In genomic region chr3:60472011-60472680, GRCm38 (mm10) we compare ENCODE assay signal across 14 mouse cellular contexts. TPM values are rescaled to one million over a fixed set of nuclear protein-coding genes. Genes with fewer than 3 reads are reported as not detected.
DNase-seq lines count a peak whose midpoint lies in the region; ATAC-seq and TF ChIP-seq lines count a peak whose summit lies in the region.
"Had no signal": no experiment of that assay in that cellular context is flagged by ENCODE, and none has a peak within 500 bp of the region (broad histone marks: within the 10 kb centered on the region; RNA-seq: fewer than 3 reads in every experiment).

No protein-coding gene starts in this region.

- DNase-seq in liver, embryonic 11.5 days (ENCODE audit: low spot score): no peak
- DNase-seq in liver: no peak
- DNase-seq in hindbrain, embryonic 14.5 days (ENCODE audit: low spot score): no peak
- no peak for DNase-seq in ovary, postnatal 36 days (ENCODE audit: low spot score)
- DNase-seq in layer of hippocampus, postnatal 25 days (ENCODE audit: extremely low spot score in 1 of 2, low spot score in 1 of 2): no peak
- DNase-seq: heart, adult 18-20 months; kidney, adult 9 months; layer of hippocampus, adult 9-11 months had no signal

- H3K4me2 ChIP-seq in liver, embryonic 11.5 days: peak overlapping the region; percentile 57
- peak overlapping the region; percentile 38 for H3K4me2 ChIP-seq in myocyte (ENCODE audit: low read depth)
- no peak overlapping the region for H3K4me2 ChIP-seq in hindbrain, embryonic 14.5 days (replicated peaks)
- H3K4me2 ChIP-seq: embryonic facial prominence, embryonic 15.5 days; limb, embryonic 13.5 days had no signal

- H3K36me3 ChIP-seq in liver, embryonic 11.5 days (ENCODE audit: control insufficient read depth, insufficient read depth, low read length): no peaks in the 10 kb centered on the region
- no peaks in the 10 kb centered on the region for H3K36me3 ChIP-seq in myocyte (ENCODE audit: control insufficient read depth, insufficient read depth)
- H3K36me3 ChIP-seq in hindbrain, embryonic 14.5 days (replicated peaks; ENCODE audit: control insufficient read depth, insufficient read depth): no peaks in the 10 kb centered on the region
- H3K36me3 ChIP-seq: embryonic facial prominence, embryonic 15.5 days; hindbrain, embryonic 10.5 days; limb, embryonic 13.5 days had no signal

- H3K4me1 ChIP-seq in liver, embryonic 11.5 days (replicated peaks; ENCODE audit: control insufficient read depth, insufficient read depth, low read length): peaks cover 5% of the 10 kb centered on the region; the same call in 1 of the 2 replicates
- H3K4me1 ChIP-seq in bone marrow, adult 2 months (ENCODE audit: control insufficient read depth, insufficient read depth, low read length): no peaks in the 10 kb centered on the region; the same call in 1 of the 2 replicates
- H3K4me1 ChIP-seq in hindbrain, embryonic 14.5 days (replicated peaks; ENCODE audit: control insufficient read depth, insufficient read depth, low read length): no peaks in the 10 kb centered on the region
- H3K4me1 ChIP-seq: embryonic facial prominence, embryonic 15.5 days; hindbrain, embryonic 10.5 days; limb, embryonic 13.5 days had no signal

- peak overlapping the region; percentile 96 for H3K27ac ChIP-seq in liver, embryonic 11.5 days (ENCODE audit: low read depth, low read length)
- no peak overlapping the region for H3K27ac ChIP-seq in bone marrow, adult 2 months (ENCODE audit: control insufficient read depth, insufficient read depth, low read depth, low read length, poor library complexity)
- no peak overlapping the region for H3K27ac ChIP-seq in hindbrain, embryonic 14.5 days
- H3K27ac ChIP-seq: embryonic facial prominence, embryonic 15.5 days; hindbrain, embryonic 10.5 days; limb, embryonic 13.5 days had no signal

- no peaks in the 10 kb centered on the region for H3K9me3 ChIP-seq in liver, embryonic 11.5 days (ENCODE audit: control insufficient read depth, low read length)
- no peaks in the 10 kb centered on the region for H3K9me3 ChIP-seq in hindbrain, embryonic 14.5 days (ENCODE audit: control insufficient read depth, low read length)
- H3K9me3 ChIP-seq: embryonic facial prominence, embryonic 15.5 days; hindbrain, embryonic 10.5 days; limb, embryonic 13.5 days had no signal

- H3ac ChIP-seq in myocyte (ENCODE audit: control insufficient read depth, insufficient read length): no peak overlapping the region

- no peaks in the 10 kb centered on the region for H3K79me2 ChIP-seq in myocyte (ENCODE audit: control insufficient read depth, insufficient read depth)

- WGBS in liver, embryonic 11.5 days: 62% methylated on average over 2 of the region's 2 CpGs
- 9% methylated on average over 2 of the region's 2 CpGs for WGBS in bone marrow, adult 2 months
- 94% methylated on average over 2 of the region's 2 CpGs for WGBS in hindbrain, embryonic 14.5 days

- no peak for TF ChIP-seq POLR2A in bone marrow, adult 2 months (IDR thresholded peaks at IDR 0.05; ENCODE audit: borderline replicate concordance, control insufficient read depth, low read depth, low read length)
- TF ChIP-seq POLR2A in myocyte (IDR thresholded peaks at IDR 0.05; ENCODE audit: insufficient read length, low read depth): no peak

- peak overlapping the region; percentile 55 for H3K9ac ChIP-seq in liver, embryonic 11.5 days (ENCODE audit: low read depth, low read length)
- no peak overlapping the region for H3K9ac ChIP-seq in hindbrain, embryonic 14.5 days
- H3K9ac ChIP-seq: embryonic facial prominence, embryonic 15.5 days; limb, embryonic 13.5 days had no signal

- peak; percentile 86 for ATAC-seq in liver, embryonic 11.5 days (replicated peaks; ENCODE audit: low FRiP score)
- ATAC-seq in inflammation-experienced regulatory T-cells, adult 6 months: peak; percentile 26
- no peak for ATAC-seq in hindbrain, embryonic 14.5 days (ENCODE audit: low FRiP score)

- TF ChIP-seq CTCF in bone marrow, adult 2 months (IDR thresholded peaks at IDR 0.05; ENCODE audit: control insufficient read depth, insufficient read depth, low read length): no peak

- no peaks in the 10 kb centered on the region for H3K27me3 ChIP-seq in liver, embryonic 11.5 days (replicated peaks; ENCODE audit: control insufficient read depth, insufficient read depth, low read length)
- no peaks in the 10 kb centered on the region for H3K27me3 ChIP-seq in myocyte (ENCODE audit: control insufficient read depth, insufficient read depth, insufficient read length)
- H3K27me3 ChIP-seq in hindbrain, embryonic 14.5 days (ENCODE audit: control insufficient read depth, insufficient read depth, low read length): no peaks in the 10 kb centered on the region
- H3K27me3 ChIP-seq: embryonic facial prominence, embryonic 15.5 days; limb, embryonic 13.5 days had no signal

- H3K4me3 ChIP-seq in liver, embryonic 11.5 days (ENCODE audit: low read depth, low read length): peak overlapping the region; percentile 39
- H3K4me3 ChIP-seq in bone marrow, adult 2 months (replicated peaks; ENCODE audit: control insufficient read depth, low read depth, low read length): peak overlapping the region; percentile 13
- no peak overlapping the region for H3K4me3 ChIP-seq in myocyte
- no peak overlapping the region for H3K4me3 ChIP-seq in hindbrain, embryonic 14.5 days (replicated peaks; ENCODE audit: low read length)
- H3K4me3 ChIP-seq: embryonic facial prominence, embryonic 15.5 days; hindbrain, embryonic 10.5 days; limb, embryonic 13.5 days had no signal

TF ChIP-seq in myocyte, 11 proteins besides CTCF, POLR2A, EP300 and RAD21:
- TF ChIP-seq USF1 (IDR thresholded peaks at IDR 0.05; ENCODE audit: low read depth) (no peak), TCF3 (IDR thresholded peaks at IDR 0.05; ENCODE audit: insufficient read length, low read depth) (no peak), REST (IDR thresholded peaks at IDR 0.05; ENCODE audit: insufficient read depth, insufficient read length) (no peak), SRF (IDR thresholded peaks at IDR 0.05; ENCODE audit: control insufficient read depth, insufficient read length, low read depth) (no peak), MYOD1 (IDR thresholded peaks at IDR 0.05; ENCODE audit: control insufficient read depth in 1 of 3, insufficient read length in 2 of 3, low read depth in 2 of 3) (no peak), TCF12 (IDR thresholded peaks at IDR 0.05; ENCODE audit: insufficient read depth, poor library complexity, severe bottlenecking) (no peak)

RNA-seq across cellular contexts. Expression of gene Mbnl1, which starts 0.5 kb away (rescaled TPM):
- 242 and 268 TPM in 2 replicates for polyA plus RNA-seq in liver, embryonic 11.5 days (2014; fragmentation: Nextera tagmentation; extraction: Ambion mirVana)
- 76.6 and 131 TPM in 2 replicates for polyA plus RNA-seq in bone marrow, adult 2 months (2011; ENCODE audit: insufficient read depth, insufficient read length, low replicate concordance, missing spikeins)
- 100 to 1,000 TPM; 763 to 996 (median 829) TPM for polyA plus RNA-seq in inflammation-experienced regulatory T-cells, adult 6 months (2017; shearing (Covaris generic))
- 24.7 TPM for polyA plus RNA-seq in myocyte (2012; fragmentation: generic; extraction: Trizol)
- polyA plus RNA-seq in hindbrain, embryonic 14.5 days (2014; fragmentation: Nextera tagmentation; extraction: Ambion mirVana): 63.2 TPM in 2 replicates
- total RNA-seq in layer of hippocampus, postnatal 25 days (2021): 100 to 1,000 TPM; 113 to 125 TPM

Comparison
In these comparisons a context has a peak if more than half of its experiments do, and no peak if none do; other contexts are left out.
1. H3K4me3 ChIP-seq: peak in liver, embryonic 11.5 days (single experiment) and bone marrow, adult 2 months (single experiment); none in myocyte (single experiment) and hindbrain, embryonic 14.5 days (single experiment).